Mouse (Mus musculus) cerebellum, adult (tissue): Measurements from ENCODE around the gene Fmo5.
A peak's percentile ranks its signal among the peaks of the same experiment; 100 is the strongest.

Source experiments
- ATAC-seq: cut with Nextera tagmentation; 2 replicates; pipeline ENCODE4 v1.9.2; 2017; ENCODE audit warnings: mild to moderate bottlenecking, moderate library complexity, mixed read lengths; ENCODE audit not compliant: insufficient number of reproducible peaks, low FRiP score, low TSS enrichment

Fmo5 gene

DNA sequence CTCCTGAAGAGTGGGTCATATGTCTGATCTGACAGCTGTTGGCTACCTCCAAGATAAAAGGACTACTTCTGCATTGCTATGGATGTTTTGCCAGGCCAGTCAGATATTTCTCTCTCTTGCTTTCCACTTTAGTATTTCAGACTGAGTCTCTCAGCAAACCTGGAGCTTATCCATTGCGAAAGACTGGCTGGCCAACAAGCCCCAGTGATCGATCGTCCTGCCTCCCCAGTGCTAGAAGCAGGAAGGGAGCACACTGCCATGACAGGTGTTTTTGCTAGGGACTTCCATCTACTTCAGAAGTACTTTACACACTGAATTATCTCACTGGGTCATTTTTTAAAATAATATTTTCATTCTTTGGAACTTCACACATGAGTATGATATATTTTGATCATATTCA lies 49.8 kb downstream of the Fmo5 start:
- ATAC-seq, result no peak

DNA sequence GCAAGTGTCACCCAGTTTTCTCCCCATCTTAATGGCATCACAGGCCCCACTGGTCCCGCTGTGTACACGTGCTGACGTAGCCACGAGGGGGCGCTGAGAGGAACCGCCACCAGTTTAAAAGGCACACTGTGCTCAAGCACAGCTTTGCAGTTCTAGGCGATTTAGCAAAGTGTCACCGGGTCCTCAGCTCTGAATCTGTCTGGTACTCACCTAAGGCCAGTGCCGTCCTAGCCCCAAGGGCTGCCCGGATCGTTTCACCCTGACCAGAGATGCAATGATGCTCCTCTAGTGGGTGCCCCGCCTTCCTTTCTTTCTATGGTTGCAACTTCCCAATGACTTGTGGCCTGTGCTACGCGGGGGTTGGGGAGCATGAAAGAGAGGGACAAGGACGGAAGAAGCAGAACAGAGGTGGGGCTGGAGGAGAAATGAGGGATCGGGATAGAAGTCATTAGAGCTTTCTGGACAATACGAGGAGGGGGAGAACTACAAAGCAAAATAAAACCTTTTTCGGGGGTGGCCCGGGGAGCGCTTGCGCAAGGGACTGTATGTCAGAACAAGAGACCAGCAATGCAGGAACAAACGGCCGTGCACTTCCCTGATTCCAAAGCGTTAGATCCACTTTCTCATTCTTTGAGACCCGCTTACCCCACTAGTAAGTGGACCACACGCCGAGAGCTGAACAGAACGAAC lies 52.2 kb downstream of the Fmo5 start:
- peak; percentile 79 for ATAC-seq

DNA sequence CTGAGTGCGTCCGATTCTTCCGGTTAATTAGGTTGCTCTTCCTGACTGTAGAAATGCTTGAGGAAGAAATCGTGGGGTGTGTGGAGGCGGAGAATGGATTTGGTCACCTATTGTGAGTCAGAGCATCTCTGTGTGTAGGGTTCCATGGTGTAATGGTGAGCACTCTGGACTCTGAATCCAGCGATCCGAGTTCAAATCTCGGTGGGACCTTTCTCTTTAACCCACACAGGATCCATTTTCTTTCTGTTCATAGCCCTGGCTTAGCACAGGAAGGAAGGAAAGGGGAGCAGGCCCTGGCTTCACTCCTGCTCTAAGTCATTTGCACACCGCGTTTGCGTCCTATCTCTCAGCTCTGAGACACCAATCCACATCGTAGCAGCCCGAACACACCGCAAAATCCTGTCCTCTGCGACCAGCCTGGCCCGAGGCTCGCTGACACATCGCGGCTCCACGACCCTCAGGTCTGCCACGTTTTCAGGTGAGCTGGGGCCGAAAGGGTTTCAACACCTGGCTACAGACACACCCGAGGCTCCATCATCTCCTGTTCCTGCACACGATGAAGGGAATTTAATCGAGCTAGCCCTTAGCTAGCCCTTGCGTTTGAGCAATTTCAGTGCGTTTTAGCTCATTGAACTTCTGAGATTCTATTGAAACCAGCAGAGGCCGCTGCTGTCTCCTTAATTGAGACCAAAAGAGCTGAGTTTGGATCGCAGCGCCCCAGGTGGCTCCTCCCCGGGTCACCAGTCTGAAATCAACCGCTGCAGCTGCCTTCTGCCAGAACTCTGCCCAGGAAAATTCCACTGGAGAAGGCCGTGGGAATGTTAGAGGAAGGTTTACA lies 52.9 kb downstream of the Fmo5 start:
- 0 out of 2 replicates have a peak, but pooled peaks have one; percentile 23 for ATAC-seq

DNA sequence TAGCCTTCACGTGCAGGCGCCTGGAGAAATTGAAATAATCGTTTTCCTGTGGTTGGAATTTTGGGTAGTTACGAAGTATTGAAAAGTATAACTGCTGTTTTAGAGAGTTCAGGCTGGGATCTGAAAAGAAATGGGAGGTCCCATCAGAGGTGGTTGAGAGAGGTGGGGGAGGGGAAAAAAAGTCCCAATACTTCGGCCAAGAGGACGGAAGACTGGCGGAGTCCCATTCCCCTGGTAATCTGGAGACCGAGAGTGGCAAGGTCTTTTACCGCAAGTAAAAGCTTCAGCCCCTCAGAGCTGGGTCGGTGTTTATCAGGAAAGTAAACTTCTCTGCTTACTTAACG lies 53.5 kb downstream of the Fmo5 start:
- no peak for ATAC-seq

DNA sequence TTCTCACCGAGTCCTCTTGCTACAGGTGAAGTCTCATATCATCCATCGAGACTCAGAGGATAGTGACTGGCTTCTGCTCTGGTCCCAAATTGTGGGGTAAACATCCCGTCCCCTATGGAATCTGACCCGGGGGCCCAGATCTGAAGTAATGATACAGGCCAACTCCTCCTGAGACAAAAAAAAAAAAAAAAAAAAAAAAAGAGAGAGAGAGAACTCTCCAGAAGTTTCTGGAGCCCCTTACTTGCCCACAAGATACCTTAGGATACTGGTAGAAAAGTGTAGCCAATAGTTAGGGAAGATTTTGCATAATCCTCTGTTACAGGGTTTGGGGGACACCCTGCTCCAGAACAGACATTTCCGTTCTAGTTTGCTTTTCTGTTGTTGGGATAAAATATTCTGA lies 54.0 kb downstream of the Fmo5 start:
- no peak for ATAC-seq

DNA sequence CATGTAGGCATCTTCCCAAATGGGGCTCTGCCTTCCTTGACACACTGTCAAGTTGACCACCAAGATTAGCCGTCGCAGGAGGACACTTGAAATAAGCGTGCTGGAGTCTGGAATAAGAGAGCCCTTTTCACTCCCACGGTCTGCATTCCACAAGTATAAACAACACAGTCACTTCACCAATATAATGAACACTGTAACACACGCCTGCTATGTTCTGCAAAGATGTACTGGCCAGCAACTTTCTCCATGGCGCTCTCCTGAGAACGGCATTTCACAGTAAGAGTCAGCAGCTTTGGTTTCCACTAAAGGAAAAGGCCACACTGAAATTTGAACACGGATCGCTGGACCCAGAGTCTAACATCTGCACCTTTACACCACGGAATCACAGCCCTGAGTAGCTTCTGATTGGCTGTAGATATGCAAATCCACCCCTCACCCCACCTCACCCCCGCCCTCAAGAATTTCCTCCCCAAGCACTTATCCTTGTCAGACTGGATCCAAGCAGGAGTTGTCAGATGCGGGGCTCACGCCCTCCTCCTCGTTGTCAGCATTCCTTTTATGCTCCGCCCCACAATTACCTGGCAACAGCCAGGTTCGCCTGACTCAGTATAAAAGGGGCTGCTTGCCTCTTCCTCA lies 55.1 kb downstream of the Fmo5 start:
- ATAC-seq, result no peak

DNA sequence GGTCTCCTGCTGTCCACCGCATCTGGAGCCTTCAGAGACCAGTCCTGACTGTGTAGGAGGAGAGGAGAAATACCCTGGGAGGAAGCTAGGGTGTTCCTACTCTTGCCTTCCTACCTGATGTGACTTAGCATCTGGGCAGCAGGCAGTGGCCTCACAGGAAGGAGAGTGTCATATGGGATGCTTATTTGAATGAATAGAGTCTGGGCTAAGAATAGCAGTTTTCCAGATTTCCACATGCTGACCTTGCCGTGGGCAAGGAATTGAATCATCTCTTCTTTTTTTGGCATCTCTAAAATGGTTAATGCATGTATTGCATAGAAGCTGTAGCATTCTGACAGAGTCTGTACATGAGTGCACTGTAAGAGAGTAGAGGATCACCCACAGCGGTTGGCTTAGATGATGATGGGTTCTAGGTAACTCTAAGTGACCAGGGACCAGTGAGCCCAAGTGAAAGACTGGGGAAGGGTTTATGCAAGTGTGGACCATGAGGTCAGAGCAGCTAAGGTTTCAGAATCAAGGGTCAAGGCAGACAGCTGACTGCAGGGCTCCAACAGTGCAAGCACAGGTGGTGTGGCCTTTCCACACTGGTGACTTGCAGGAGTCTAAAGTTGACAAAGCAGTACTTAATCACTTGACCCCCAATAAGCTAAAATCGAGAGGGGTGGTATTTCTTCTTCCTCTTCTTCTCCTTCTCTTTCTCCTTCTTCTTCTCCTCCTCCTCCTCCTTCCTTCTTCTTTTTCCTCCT lies 57.9 kb downstream of the Fmo5 start:
- ATAC-seq, result no peak

DNA sequence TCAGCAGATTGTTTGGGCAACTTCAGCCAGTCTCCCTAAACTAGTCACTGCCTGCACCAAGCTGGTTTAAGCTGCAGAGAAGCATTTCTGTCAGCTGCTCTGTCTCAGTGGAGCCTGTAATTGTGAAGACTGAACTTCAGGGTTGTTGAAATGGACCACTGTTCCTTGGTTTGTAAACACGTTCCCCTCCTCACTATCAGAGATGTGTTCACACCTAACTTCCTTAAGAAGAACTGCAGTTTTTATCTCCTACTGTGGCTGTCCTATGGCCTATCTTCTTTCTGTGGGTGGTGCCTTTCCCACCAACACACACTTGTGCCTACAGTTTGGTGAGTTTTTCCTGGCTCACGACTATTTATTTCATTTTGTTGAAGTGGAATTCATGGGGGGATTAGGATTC lies 60.7 kb downstream of the Fmo5 start:
- ATAC-seq, result no peak

DNA sequence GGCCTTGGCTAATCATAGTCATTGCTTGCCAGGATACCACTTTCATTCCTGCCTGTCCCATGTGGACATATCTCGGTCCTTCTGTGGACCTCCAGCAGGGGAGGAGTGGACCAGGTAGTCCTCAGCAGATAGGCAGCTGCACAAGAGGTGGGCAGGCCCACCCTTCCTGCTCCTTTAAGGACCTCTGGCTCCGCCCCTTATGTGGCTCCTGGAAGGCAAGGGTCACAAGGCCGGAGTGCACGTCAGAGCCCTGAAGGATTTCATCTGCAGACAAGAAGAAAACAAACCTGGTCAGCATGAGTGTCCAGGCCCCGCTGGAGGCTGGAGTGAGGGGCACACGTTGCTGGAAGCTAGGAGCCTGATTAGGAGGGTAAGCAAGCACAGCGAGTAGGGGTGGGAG lies 62.0 kb downstream of the Fmo5 start:
- no peak for ATAC-seq

DNA sequence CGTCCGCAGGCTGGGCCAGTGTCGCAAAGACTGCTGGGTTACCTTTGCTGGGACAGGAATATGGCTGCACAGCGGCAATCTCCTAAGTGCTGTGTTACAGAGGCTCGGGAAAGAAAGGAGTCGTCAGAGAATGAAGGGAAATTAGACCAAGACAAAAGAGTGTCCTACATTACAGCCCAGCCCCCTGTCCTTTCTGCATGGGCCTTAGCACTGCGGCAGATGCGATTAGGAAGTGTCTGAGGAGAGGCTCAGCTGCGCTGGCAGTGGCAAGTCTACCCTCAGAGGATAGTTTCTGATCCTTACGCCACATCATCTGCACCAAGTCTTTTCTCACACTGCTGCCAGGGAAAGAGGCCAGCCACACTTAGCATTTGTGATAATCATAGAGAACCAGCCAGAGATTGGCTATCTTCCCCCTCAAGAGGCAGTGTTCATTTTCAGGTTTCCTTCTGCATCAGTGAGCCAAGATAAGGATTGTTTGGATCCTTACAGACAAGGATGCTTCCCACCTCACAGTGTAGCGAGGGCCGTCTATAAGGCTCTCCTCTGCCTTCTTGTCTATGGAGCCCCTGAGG lies 62.9 kb downstream of the Fmo5 start:
- ATAC-seq, result no peak

DNA sequence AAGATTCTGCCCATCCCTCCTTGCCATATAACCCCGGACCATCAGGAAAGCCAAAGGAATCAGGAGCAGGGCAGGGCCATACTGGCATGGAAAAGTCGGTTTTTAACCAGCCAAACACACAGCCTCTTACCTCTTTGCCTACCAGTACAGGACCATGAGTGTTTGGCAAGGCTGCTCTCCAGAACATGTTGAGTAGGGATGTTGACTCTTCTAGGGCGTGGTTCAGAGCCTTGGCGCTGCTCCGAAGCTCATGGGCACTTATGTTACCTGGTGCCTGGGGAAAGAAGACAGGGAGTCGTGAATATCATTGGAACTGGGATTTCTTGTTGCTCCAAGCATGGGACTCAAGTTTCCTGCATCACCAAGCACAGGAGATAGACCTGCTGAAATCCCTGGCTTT lies 65.2 kb downstream of the Fmo5 start:
- ATAC-seq, result no peak

DNA sequence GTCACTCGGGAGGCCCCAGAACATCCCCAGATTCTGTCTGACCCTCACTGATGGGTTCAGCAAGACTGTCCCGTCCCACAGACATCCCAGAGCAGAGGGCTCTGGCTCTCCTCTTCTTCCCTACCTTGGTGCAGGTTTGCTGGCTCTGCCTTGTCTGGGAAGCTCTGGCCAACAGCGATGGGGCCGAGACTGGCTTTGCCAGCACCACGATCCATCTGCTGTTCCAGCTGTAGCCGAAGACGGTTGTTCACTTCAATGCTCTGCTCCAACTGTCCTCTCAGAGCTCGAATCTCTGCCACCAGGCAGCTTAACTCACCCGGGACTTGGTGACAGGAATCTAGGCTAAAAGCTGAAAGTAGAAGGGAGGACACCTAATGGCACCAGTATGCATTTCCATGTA lies 68.3 kb downstream of the Fmo5 start:
- no peak for ATAC-seq

DNA sequence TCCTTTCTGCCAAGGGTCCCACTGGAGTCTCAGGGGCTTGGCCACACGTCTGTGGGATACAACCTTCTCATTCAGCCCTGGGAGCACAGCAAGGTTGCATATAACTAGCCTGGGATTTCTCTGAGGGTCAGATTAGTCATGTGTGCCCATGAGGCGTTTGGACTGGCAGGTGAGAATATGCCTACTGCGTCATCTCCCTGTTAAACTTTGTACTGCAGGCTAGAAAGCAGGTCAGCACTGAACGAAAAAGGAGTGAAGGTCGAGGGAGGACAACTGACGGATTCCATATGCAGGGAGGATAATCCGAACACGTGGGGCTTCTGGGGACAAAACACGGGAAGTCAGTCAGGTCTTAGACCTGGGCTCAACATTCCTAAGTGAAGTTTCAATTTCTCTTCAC lies 68.7 kb downstream of the Fmo5 start:
- ATAC-seq, result no peak

DNA sequence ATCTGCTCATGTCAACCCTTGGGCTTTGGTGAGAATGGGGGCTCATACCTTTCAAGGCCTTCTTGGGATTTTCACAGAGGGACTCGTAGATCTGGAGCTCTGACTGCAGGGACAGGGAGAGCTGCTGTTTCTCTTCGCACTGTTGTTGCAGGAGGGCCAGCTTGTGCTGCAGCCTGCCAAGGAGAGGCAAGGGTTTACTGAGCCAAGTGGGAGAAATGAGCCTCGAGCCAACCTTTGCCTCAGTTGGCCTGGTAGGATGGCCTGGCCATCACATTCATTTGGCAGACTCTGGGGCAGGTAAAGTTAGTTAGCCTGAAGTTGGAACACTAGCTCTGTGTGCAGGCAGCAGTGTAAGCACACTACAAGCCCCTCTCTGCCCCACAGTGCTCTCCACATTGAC lies 70.5 kb downstream of the Fmo5 start:
- no peak for ATAC-seq

DNA sequence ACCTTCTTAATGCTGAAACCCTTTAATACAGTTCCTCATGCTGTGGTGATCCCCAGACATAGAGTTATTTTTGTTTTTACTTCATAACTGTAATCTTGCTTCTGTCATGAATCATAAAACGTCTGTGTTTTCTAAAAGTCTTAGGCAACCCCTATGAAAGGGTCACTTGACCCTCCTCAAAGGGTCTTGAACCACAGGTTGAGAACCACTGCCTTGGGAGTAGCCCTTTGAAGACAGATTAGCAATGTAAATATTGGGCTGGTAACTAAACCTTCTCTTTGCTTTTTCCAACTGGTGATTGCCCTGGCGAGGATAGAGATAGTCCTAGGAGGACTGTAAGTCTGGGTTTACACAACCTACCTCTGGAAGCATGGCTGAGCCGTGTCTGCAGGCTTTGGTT lies 72.6 kb downstream of the Fmo5 start:
- no peak for ATAC-seq

DNA sequence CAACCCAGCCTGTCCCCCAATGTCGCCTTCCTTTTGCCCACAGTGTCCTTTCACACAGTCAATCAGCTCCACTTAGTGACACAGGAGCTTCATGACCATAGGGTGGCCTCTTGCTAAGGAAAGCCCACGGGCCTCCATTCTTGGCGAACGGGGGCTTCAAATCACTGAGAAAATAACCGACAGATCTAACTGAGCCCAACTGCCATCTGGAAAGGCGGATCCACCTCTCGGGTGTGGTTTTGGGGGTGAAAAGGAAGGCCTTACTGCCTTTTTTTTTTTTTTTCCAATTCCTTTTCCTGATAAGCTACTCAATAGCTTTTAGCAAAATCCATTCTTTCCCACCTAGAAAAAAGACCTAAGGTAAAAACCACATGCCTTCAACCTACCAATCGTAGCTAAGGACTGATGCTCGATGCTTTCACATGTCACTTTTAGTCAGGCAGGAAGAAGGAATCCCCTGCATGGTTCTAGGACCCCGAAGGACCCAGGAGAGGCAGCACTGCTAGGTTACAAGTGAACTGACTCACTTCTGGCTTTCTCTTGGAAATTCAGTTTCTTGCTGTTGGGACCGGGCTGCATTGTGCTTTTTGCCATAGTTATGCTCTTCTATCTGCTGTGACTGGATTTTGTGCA lies 74.0 kb downstream of the Fmo5 start:
- ATAC-seq, result no peak
